In the genomic region with DNA sequence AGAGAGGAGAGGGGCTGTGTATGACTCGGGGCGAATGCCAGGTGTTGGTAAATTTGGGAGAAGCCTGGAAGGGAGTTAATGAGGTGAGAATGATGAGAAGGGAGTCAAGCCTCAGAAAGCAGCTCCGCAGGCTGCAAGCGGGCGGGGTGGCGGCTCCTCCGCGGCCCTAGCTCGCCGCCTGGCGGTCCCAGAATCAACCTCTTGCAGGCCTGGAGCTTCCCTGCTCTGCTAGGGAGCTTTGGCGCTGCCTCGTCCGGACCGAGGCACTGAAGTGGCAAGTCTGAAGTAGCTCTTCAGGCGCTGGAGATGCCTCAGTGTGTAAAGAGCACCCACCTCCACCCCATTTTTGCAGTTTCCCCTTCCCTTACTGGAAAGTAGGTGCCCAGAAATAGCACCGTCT, we compare ENCODE assay signal across 8 mouse cellular contexts. TPM values are rescaled to one million over a fixed set of nuclear protein-coding genes. Genes with fewer than 3 reads are reported as not detected.
DNase-seq lines count a peak whose midpoint lies in the region; ATAC-seq and TF ChIP-seq lines count a peak whose summit lies in the region.

No protein-coding gene starts in this region.

- no peak for TF ChIP-seq EP300 in ES-Bruce4 (IDR thresholded peaks at IDR 0.05; ENCODE audit: insufficient read depth, low read depth, low read length)

- peaks cover 19% of the 10 kb centered on the region for H3K27me3 ChIP-seq in ES-Bruce4 (ENCODE audit: control insufficient read depth, insufficient read depth, low read length, poor library complexity, severe bottlenecking)
- peaks cover 74% of the 10 kb centered on the region for H3K27me3 ChIP-seq in forebrain, embryonic 16.5 days (replicated peaks; ENCODE audit: control insufficient read depth, insufficient read depth, low read length)

- DNase-seq in cerebellum, adult 11 months, result peak; percentile 73
- DNase-seq in heart, postnatal 25 days (ENCODE audit: low spot score), result peak; percentile 62
- DNase-seq in layer of hippocampus, adult 18-20 months (ENCODE audit: low spot score in 2 of 2), result peak; percentile 67 to 86
- peak; percentile 75 for DNase-seq in lung, adult 2 months
- peak; percentile 61 for DNase-seq in ovary, postnatal 10 days (ENCODE audit: low spot score)
- peak; percentile 40 to 64 for DNase-seq in thymus, postnatal 10 days (ENCODE audit: low spot score in 2 of 2)

- WGBS in forebrain, embryonic 16.5 days, result under 1% methylated on average over 17 of the region's 17 CpGs
- 2% methylated on average over 17 of the region's 17 CpGs for WGBS in lung, adult 2 months

- no peaks in the 10 kb centered on the region for H3K9me3 ChIP-seq in ES-Bruce4 (replicated peaks; ENCODE audit: control insufficient read depth, insufficient read depth, low read length, poor library complexity, severe bottlenecking)
- H3K9me3 ChIP-seq in forebrain, embryonic 16.5 days (ENCODE audit: control insufficient read depth, low read length), result no peaks in the 10 kb centered on the region

- no peak overlapping the region for H3K27ac ChIP-seq in ES-Bruce4 (ENCODE audit: insufficient read depth, low read length)
- no peak overlapping the region for H3K27ac ChIP-seq in forebrain, embryonic 16.5 days (ENCODE audit: low read length)

- TF ChIP-seq CTCF in ES-Bruce4 (IDR thresholded peaks at IDR 0.05; ENCODE audit: low read depth, low read length), result peak; percentile 62
- peak; percentile 45 for TF ChIP-seq CTCF in lung, adult 2 months (IDR thresholded peaks at IDR 0.05; ENCODE audit: insufficient read depth, low read length)

- H3K4me2 ChIP-seq in forebrain, embryonic 16.5 days (ENCODE audit: low read length), result peak overlapping the region; percentile 94

- no peak for TF ChIP-seq POLR2A in ES-Bruce4 (IDR thresholded peaks at IDR 0.05; ENCODE audit: insufficient read depth, low read length)
- TF ChIP-seq POLR2A in lung, adult 2 months (IDR thresholded peaks at IDR 0.05; ENCODE audit: borderline replicate concordance, extremely low read depth, low read depth, low read length), result no peak

- peak; percentile 83 for ATAC-seq in forebrain, embryonic 16.5 days

- H3K4me1 ChIP-seq in ES-Bruce4 (ENCODE audit: control insufficient read depth, insufficient read depth, low read length), result no peaks in the 10 kb centered on the region
- peaks cover 44% of the 10 kb centered on the region for H3K4me1 ChIP-seq in forebrain, embryonic 16.5 days (replicated peaks; ENCODE audit: control insufficient read depth, insufficient read depth, low read length)
- H3K4me1 ChIP-seq in lung, adult 2 months (ENCODE audit: control insufficient read depth, insufficient read depth, low read length), result peaks cover 20% of the 10 kb centered on the region

- intact Hi-C loops in heart, postnatal 25 days (cut with DNase I), result loop anchor here (2.0 to 5.0 kb wide), 3 partner anchors 59 to 184 kb away; no protein-coding TSS in a partner anchor

- H3K4me3 ChIP-seq in ES-Bruce4 (ENCODE audit: low read depth, low read length), result 0 out of 2 replicates have a peak overlapping the region, but pooled peaks have one; percentile 1
- H3K4me3 ChIP-seq in forebrain, embryonic 16.5 days (replicated peaks; ENCODE audit: low read length), result peak overlapping the region; percentile 57
- no peak overlapping the region for H3K4me3 ChIP-seq in lung, adult 2 months (replicated peaks; ENCODE audit: extremely low read depth, low read depth, low read length)

- H3K36me3 ChIP-seq in ES-Bruce4 (ENCODE audit: control insufficient read depth, insufficient read depth, low read length, poor library complexity, severe bottlenecking), result no peaks in the 10 kb centered on the region
- H3K36me3 ChIP-seq in forebrain, embryonic 16.5 days (ENCODE audit: control insufficient read depth, insufficient read depth), result no peaks in the 10 kb centered on the region

- no peak overlapping the region for H3K9ac ChIP-seq in ES-Bruce4 (ENCODE audit: low read depth, poor library complexity, severe bottlenecking)
- peak overlapping the region; percentile 22; the same call in 1 of the 2 replicates for H3K9ac ChIP-seq in forebrain, embryonic 16.5 days (replicated peaks; ENCODE audit: low read depth, low read length)

RNA-seq across cellular contexts. Expression of gene Wnt11, which starts 3.0 kb away (rescaled TPM):
- polyA plus RNA-seq in ES-Bruce4 (2011; ENCODE audit: insufficient read depth, insufficient read length, low read depth, missing spikeins), result not detected in 2 replicates
- 0.37 and 0.53 TPM in 2 replicates for polyA plus RNA-seq in forebrain, embryonic 16.5 days (2015; fragmentation: Nextera tagmentation; extraction: Ambion mirVana)
- total RNA-seq in heart, postnatal 25 days (2021), result 1 to 10 TPM; 4.1 to 4.6 TPM
- total RNA-seq in layer of hippocampus, adult 18-20 months (2021), result 1 to 10 TPM; 1.5 to 2.3 TPM
- 35.1 and 47.3 TPM in 2 replicates for polyA plus RNA-seq in lung, adult 2 months (2012; rRNA removed)

Comparison
In these comparisons a context has a peak if more than half of its experiments do, and no peak if none do; other contexts are left out.
1. RNA of gene Wnt11, which starts 3.0 kb away (polyA plus RNA-seq): 35.1 to 47.3 TPM in lung, adult 2 months; 0.37 to 0.53 TPM in forebrain, embryonic 16.5 days and not detected in ES-Bruce4; every median in the first group is over 10 times any median in the second.
2. Peak in every context shown above with its lines, with median percentiles within 50 percentile points of each other: DNase-seq.